Mouse (Mus musculus): Measurements from ENCODE around the gene Wdfy2.

DNA sequence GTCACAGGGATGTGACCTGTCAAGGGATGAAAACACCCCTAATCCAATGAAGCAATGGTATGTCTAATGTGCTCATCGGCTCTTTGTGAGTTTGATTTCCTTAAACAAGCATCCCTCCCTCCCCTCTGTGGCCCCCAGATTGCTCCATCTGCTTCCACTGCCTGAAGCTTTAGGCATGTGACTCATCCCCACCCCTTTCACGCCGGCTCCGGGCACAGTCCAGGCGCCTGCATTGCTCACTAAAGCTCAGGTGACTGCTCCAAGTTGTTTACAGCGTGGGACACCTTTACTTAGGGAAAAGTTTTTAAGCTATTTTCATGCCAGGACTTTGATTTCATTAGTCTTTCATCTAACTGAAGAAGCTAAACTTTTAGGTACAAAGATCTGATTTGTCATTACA is 22.9 kb upstream of the Wdfy2 start:
- TF ChIP-seq POLR2A (IDR thresholded peaks at IDR 0.05; ENCODE audit: control insufficient read depth in 1 of 2, insufficient read depth in 1 of 2, low read depth in 1 of 2, low read length in 2 of 2, poor library complexity in 1 of 2), result no peak
- TF ChIP-seq ZNF384 (IDR thresholded peaks at IDR 0.05; ENCODE audit: low read depth, low read length), result no peak
- TF ChIP-seq CTCF (IDR thresholded peaks at IDR 0.05 in 2 of 3, conservative IDR thresholded peaks at IDR 0.05 in 1 of 3; ENCODE audit: control insufficient read depth in 1 of 3, insufficient read depth in 1 of 3, low read depth in 2 of 3, low read length in 3 of 3, poor library complexity in 1 of 3, severe bottlenecking in 1 of 3), result no peak
- TF ChIP-seq TAL1 (IDR thresholded peaks at IDR 0.05; ENCODE audit: low read length), result no peak
- TF ChIP-seq USF2 (IDR thresholded peaks at IDR 0.05; ENCODE audit: borderline replicate concordance in 1 of 2, insufficient read depth in 1 of 2, low read depth in 1 of 2, low read length in 2 of 2), result no peak
- no peak for TF ChIP-seq CHD1 (IDR thresholded peaks at IDR 0.05; ENCODE audit: low read depth, low read length)
- TF ChIP-seq MAZ (IDR thresholded peaks at IDR 0.05; ENCODE audit: low read depth, low read length), result no peak
- TF ChIP-seq USF1 (IDR thresholded peaks at IDR 0.05; ENCODE audit: low read depth, low read length), result no peak
- no peak for TF ChIP-seq POLR2AphosphoS5 (IDR thresholded peaks at IDR 0.05; ENCODE audit: borderline replicate concordance, low read depth, low read length)
- no peak for TF ChIP-seq ZC3H11A (IDR thresholded peaks at IDR 0.05; ENCODE audit: low read depth, low read length)
- TF ChIP-seq ETS1 (IDR thresholded peaks at IDR 0.05; ENCODE audit: low read depth, low read length), result no peak
- no peak for TF ChIP-seq SIN3A (IDR thresholded peaks at IDR 0.05; ENCODE audit: low read length)
- no peak for TF ChIP-seq POLR2AphosphoS2 (IDR thresholded peaks at IDR 0.05; ENCODE audit: low read length)
- TF ChIP-seq CHD2 (IDR thresholded peaks at IDR 0.05; ENCODE audit: low read length), result no peak

All from MEL (cell line).